Mouse (Mus musculus): ENCODE results near the gene Wfikkn1.

DNA sequence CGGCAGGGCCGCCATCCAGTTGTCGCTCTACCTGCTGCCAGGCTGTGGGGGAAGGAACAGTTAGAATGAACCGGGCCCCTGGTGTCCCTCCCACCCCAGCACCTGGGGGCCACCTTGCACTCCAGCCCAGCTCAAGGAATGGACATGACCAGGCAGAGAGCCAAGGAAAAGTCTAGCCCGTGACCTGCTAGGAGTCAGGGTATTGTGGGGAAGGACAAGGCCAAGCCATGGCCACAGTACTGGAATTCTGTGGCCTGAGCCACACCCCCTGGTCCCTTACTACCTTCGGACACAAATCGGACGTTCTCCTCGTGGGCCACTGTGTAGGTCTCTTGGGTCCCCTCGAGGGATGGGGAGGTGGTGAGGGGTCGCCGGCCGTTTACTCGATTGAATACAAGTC, 16.3 kb downstream of the Wfikkn1 start:
- TF ChIP-seq POLR2A (IDR thresholded peaks at IDR 0.05; ENCODE audit: extremely low read depth, insufficient read depth, low read length): no peak
- no peak for TF ChIP-seq CTCF (IDR thresholded peaks at IDR 0.05; ENCODE audit: extremely low read depth, insufficient read depth, low read length)

Data from cortical plate, adult 2 months (tissue).